Mouse (Mus musculus) left cerebral cortex, adult 18-20 months (tissue): ENCODE measurements around the gene Gm42517. TPM values are rescaled to one million over a fixed set of nuclear protein-coding genes. Genes with fewer than 3 reads are reported as not detected.

Experiments
- DNase-seq, 2 experiments: peaks; one replicate each; pipeline ENCODE4 v3.0.0; 2021 to 2022; ENCODE audit warnings: low spot score in 2 of 2, mixed read lengths in 1 of 2
- total RNA-seq, 2 experiments: library from RNA; stranded (reverse); gene quantifications; 2 replicates each; pipeline ENCODE4 v1.2.3; 2021

Gene Gm42517
- total RNA-seq, 2 experiments from 2014 or later = 56.6 to 62.8 TPM

- DNase-seq = no peak
Observed at GRCm38 (mm10) chr5:108354056-108354455, 13.7 kb downstream of the Gm42517 start.

GRCm38 (mm10) chr5:108349511-108350148 lies 18.1 kb downstream of the Gm42517 start:
- DNase-seq = no peak

- DNase-seq = no peak
Observed at GRCm38 (mm10) chr5:108347843-108348242, 19.9 kb downstream of the Gm42517 start.

- DNase-seq = no peak
Observed at GRCm38 (mm10) chr5:108345313-108346071, 22.2 kb downstream of the Gm42517 start.

- DNase-seq = peak in 1 of 2 experiments; percentile 27
Observed at GRCm38 (mm10) chr5:108343680-108344170, 24.0 kb downstream of the Gm42517 start.

- no peak for DNase-seq
Observed at GRCm38 (mm10) chr5:108338049-108338448, 29.7 kb downstream of the Gm42517 start.

DNA sequence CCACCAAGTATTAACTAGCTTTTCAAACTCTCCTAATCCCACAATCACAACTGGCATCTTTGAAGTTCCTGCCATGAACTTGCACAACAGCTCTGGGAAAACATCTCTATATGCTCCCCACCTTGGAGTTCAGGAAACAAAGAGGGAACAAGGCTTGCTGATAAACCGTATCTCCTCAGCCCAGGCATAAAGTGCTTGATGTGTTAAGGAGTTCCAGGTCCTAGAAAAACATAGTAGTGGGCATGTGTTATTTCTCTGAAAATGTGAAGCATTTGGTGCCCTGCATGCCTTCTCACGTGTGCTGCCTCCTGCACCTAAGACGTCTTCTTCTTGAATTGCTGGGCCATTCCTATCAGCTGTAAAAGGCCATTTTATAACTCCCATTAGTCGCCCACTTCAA lies 30.3 kb downstream of the Gm42517 start:
- no peak for DNase-seq

DNA sequence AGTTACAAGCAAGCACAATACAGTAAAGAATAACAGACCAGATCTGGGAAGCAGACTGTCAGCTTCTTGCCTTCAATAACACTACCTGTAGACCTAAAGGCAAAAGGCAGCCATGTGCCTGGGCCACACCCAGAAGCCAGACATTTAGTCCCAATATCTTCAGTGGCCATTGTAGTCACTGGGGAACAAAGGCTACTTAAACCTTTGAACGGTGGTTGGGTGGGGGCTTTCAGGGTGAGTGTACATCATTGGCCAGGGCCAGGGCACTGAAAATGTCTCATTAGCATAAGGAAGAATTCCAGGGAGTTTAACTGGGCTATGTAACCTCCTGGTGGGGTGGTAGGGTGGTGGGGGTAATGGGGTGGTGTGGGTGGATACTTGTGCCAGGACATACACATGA lies 36.7 kb downstream of the Gm42517 start:
- no peak for DNase-seq

Other genes starting within 250 kb of the Gm42517 start
- gene Tmed5, start 235.3 kb downstream of the Gm42517 start, total RNA-seq = 10 to 100 TPM; 28.6 to 30.3 TPM
- gene Ccdc18, start 235.0 kb downstream of the Gm42517 start, total RNA-seq = 1 to 10 TPM; 1.4 to 1.6 TPM
- 10 to 100 TPM; 36.1 to 37.0 TPM for gene Dr1, start 99.0 kb downstream of the Gm42517 start, total RNA-seq
- 10 to 100 TPM; 12.4 to 13.0 TPM for gene Pigg, start 55.3 kb downstream of the Gm42517 start, total RNA-seq
- under 1 TPM; 0.42 to 0.66 TPM for gene Pde6b, start 20.5 kb upstream of the Gm42517 start, total RNA-seq
- gene Atp5k, start 66.5 kb upstream of the Gm42517 start, total RNA-seq = 100 to 1,000 TPM; 232 to 256 TPM
- gene Mfsd7a, start 81.0 kb upstream of the Gm42517 start, total RNA-seq = under 1 TPM; 0.74 to 0.87 TPM
- gene Pcgf3, start 93.3 kb upstream of the Gm42517 start, total RNA-seq = 10 to 100 TPM; 37.5 to 41.8 TPM
- 100 to 1,000 TPM; 674 to 788 TPM for gene Cplx1, start 182.1 kb upstream of the Gm42517 start, total RNA-seq